Mouse (Mus musculus) left cerebral cortex, postnatal 25 days (tissue): Measurements from ENCODE around the gene Tmem132c. TPM values are rescaled to one million over a fixed set of nuclear protein-coding genes. Genes with fewer than 3 reads are reported as not detected.
"Not testable (repeated sequence)": the region's sequence is repeated elsewhere in the genome, so short reads cannot be mapped to it uniquely, and the experiment has no call there.

ENCODE experiments used
- DNase-seq, 2 experiments: peaks; one replicate each; pipeline ENCODE4 v3.0.0; 2022; ENCODE audit warnings: low spot score in 2 of 2, mixed read lengths in 1 of 2
- intact Hi-C: fragments of 180-260 bp; cut with DNase I; formaldehyde crosslinking; loops from one replicate; pipeline ENCODE4 v1.15.1; 2025
- total RNA-seq, 2 experiments: library from RNA; stranded (reverse); gene quantifications; 2 replicates each; pipeline ENCODE4 v1.2.3; 2021

Tmem132c gene
- total RNA-seq, 2 experiments from 2014 or later = 6.0 to 6.4 TPM

GRCm38 (mm10) chr5:127324645-127325044 is 83.0 kb downstream of the Tmem132c start:
- DNase-seq = no peak
- intact Hi-C loops = no loop called here

- intact Hi-C loops = loop anchor here (5.0 kb wide), 1 partner anchor 79 kb away; no protein-coding TSS in a partner anchor
- DNase-seq = peak; percentile 15 to 46
Observed at GRCm38 (mm10) chr5:127336048-127336907, 94.7 kb downstream of the Tmem132c start.

GRCm38 (mm10) chr5:127336908-127337265 is 95.3 kb downstream of the Tmem132c start:
- no peak for DNase-seq
- intact Hi-C loops = loop anchor here (5.0 kb wide), 1 partner anchor 80 kb away; no protein-coding TSS in a partner anchor

- intact Hi-C loops = loop anchor here (5.0 kb wide), 1 partner anchor 82 kb away; no protein-coding TSS in a partner anchor
- DNase-seq = no peak
Observed at GRCm38 (mm10) chr5:127339016-127339435, 97.4 kb downstream of the Tmem132c start.

- intact Hi-C loops = loop anchor here (2.0 kb wide), 1 partner anchor 106 kb away; no protein-coding TSS in a partner anchor
- no peak for DNase-seq
Observed at GRCm38 (mm10) chr5:127341158-127341557, 99.5 kb downstream of the Tmem132c start.

- intact Hi-C loops = no loop called here
- DNase-seq = no peak
Observed at GRCm38 (mm10) chr5:127344721-127345120, 103.1 kb downstream of the Tmem132c start.

- no peak for DNase-seq
- intact Hi-C loops = no loop called here
Observed at GRCm38 (mm10) chr5:127346364-127346763, 104.8 kb downstream of the Tmem132c start.

GRCm38 (mm10) chr5:127347053-127347748 is 105.6 kb downstream of the Tmem132c start:
- no peak for DNase-seq
- intact Hi-C loops = no loop called here

- no peak for DNase-seq
- intact Hi-C loops = no loop called here
Observed at GRCm38 (mm10) chr5:127349221-127350065, 107.8 kb downstream of the Tmem132c start.

- no peak for DNase-seq
- intact Hi-C loops = no loop called here
Observed at GRCm38 (mm10) chr5:127353002-127353401, 111.4 kb downstream of the Tmem132c start.

- intact Hi-C loops = no loop called here
Observed at GRCm38 (mm10) chr5:127355836-127356235, 114.2 kb downstream of the Tmem132c start.

GRCm38 (mm10) chr5:127357878-127358277 is 116.3 kb downstream of the Tmem132c start:
- intact Hi-C loops, DNase-seq: not testable (repeated sequence)

More at GRCm38 (mm10) chr5:127355836-127356235, 114.2 kb downstream of the Tmem132c start:
- no peak for DNase-seq

GRCm38 (mm10) chr5:127361145-127361544 is 119.5 kb downstream of the Tmem132c start:
- intact Hi-C loops = no loop called here
- no peak for DNase-seq

GRCm38 (mm10) chr5:127365061-127365460 is 123.5 kb downstream of the Tmem132c start:
- intact Hi-C loops = no loop called here
- no peak for DNase-seq

GRCm38 (mm10) chr5:127368191-127368590 is 126.6 kb downstream of the Tmem132c start:
- intact Hi-C loops = no loop called here
- no peak for DNase-seq

GRCm38 (mm10) chr5:127369812-127370211 is 128.2 kb downstream of the Tmem132c start:
- intact Hi-C loops = no loop called here
- no peak for DNase-seq

- intact Hi-C loops = no loop called here
- DNase-seq = peak in 1 of 2 experiments; percentile 48
Observed at GRCm38 (mm10) chr5:127370503-127370902, 128.9 kb downstream of the Tmem132c start.

- intact Hi-C loops = loop anchor here (2.0 kb wide), 1 partner anchor 121 kb away; no protein-coding TSS in a partner anchor
- DNase-seq = peak; percentile 39 to 93
Observed at GRCm38 (mm10) chr5:127374251-127374650, 132.6 kb downstream of the Tmem132c start.

GRCm38 (mm10) chr5:127375654-127376053 is 134.0 kb downstream of the Tmem132c start:
- peak in 1 of 2 experiments; percentile 77 for DNase-seq
- intact Hi-C loops = loop anchor here (2.0 kb wide), 1 partner anchor 119 kb away; no protein-coding TSS in a partner anchor
